ENCODE assay signal across 6 mouse cellular contexts in genomic region chr11:54892091-54892490, GRCm38 (mm10).
"Had no signal": no experiment of that assay in that cellular context is flagged by ENCODE, and none has a peak within 500 bp of the region (broad histone marks: within the 10 kb centered on the region; RNA-seq: fewer than 3 reads in every experiment).

No protein-coding gene starts in this region.

- DNase-seq: layer of hippocampus, adult 9-11 months; layer of hippocampus, postnatal 36 days; lung, postnatal 14 days; right cerebral cortex, postnatal 14 days; thymus, adult 2 months; thymus, postnatal 25 days had no signal
